In the genomic region with DNA sequence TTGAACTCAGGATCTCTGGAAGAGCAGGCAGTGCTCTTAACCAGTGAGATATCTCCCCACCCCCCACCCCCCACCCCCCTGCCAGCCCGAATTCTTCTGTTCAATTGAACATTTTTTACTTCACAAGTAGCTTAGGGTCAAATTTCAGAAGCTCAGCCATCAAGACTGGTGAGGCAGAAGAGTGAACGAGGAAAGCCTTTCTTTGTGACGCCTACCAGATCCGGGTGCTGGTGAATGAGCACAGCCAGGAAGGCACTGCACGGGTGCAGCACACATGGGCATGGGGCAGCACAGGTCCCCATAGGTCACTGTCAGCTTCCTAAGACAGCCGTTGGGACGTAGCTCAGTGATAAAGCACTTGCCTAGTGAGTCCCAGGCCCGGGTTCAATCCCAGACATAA, we compare ENCODE assay signal across 14 mouse cellular contexts.
"Had no signal": no experiment of that assay in that cellular context is flagged by ENCODE, and none has a peak within 500 bp of the region (broad histone marks: within the 10 kb centered on the region; RNA-seq: fewer than 3 reads in every experiment).

No protein-coding gene starts in this region.

- DNase-seq: kidney, postnatal 10 days; kidney, postnatal 4 days; left cerebral cortex, postnatal 4 days; lung, adult 18-20 months; lung, postnatal 4 days; right cerebral cortex, adult 18-20 months; right cerebral cortex, postnatal 25 days; thymus, postnatal 36 days had no signal

- H3K4me2 ChIP-seq: limb, embryonic 13.5 days; midbrain, embryonic 11.5 days; neural tube, embryonic 15.5 days had no signal

- H3K27ac ChIP-seq: layer of hippocampus, adult 2 months; limb, embryonic 13.5 days; liver, embryonic 14.5 days; neural tube, embryonic 15.5 days had no signal

- H3K9ac ChIP-seq: limb, embryonic 13.5 days; liver, embryonic 14.5 days; neural tube, embryonic 15.5 days had no signal

- H3K27me3 ChIP-seq: limb, embryonic 13.5 days; neural tube, embryonic 15.5 days had no signal

- H3K9me3 ChIP-seq: neural tube, embryonic 15.5 days had no signal

- H3K4me3 ChIP-seq: layer of hippocampus, adult 2 months; limb, embryonic 13.5 days; myocyte; neural tube, embryonic 15.5 days had no signal
